Mouse (Mus musculus): ENCODE measurements around the gene Rpl13.

DNA sequence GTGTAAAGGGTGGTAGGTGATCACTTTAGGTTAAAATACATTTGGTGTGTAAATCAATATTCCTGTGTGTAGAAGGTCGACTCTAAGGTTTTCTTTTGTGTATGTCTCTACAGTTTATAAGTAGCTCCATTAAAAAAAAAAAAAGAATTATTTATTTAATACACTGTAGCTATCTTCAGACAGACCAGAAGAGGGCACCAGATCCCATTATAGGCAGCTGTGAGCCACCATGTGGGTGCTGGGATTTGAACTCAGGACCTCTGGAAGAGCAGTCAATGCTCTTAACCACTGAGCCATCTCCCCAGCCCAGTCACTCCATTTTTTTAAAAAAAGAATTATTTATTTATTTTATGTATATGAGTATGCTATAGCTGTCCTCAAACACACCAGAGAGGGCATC, 5.9 kb downstream of the Rpl13 start:
- TF ChIP-seq USF1 (IDR thresholded peaks at IDR 0.05; ENCODE audit: low read depth) (no peak), MAX (IDR thresholded peaks at IDR 0.05; ENCODE audit: low read depth) (no peak), CEBPB (IDR thresholded peaks at IDR 0.05; ENCODE audit: insufficient read depth, poor library complexity, severe bottlenecking) (no peak), POLR2A (IDR thresholded peaks at IDR 0.05; ENCODE audit: insufficient read length, low read depth) (no peak), MYOG (IDR thresholded peaks at IDR 0.05; ENCODE audit: control insufficient read depth in 1 of 3, insufficient read depth in 1 of 3, insufficient read length in 2 of 3, low read depth in 2 of 3) (no peak), SRF (IDR thresholded peaks at IDR 0.05; ENCODE audit: control insufficient read depth, insufficient read length, low read depth) (no peak), MYOD1 (IDR thresholded peaks at IDR 0.05; ENCODE audit: control insufficient read depth in 1 of 3, insufficient read length in 2 of 3, low read depth in 2 of 3) (no peak)
